Mouse (Mus musculus): ENCODE data around the gene Xrcc4. TPM values are rescaled to one million over a fixed set of nuclear protein-coding genes. Genes with fewer than 3 reads are reported as not detected.
A peak's percentile ranks its signal among the peaks of the same experiment; 100 is the strongest.

Xrcc4 gene
- polyA plus RNA-seq, 1 experiment from 2014 or later: 16.9 TPM

DNA sequence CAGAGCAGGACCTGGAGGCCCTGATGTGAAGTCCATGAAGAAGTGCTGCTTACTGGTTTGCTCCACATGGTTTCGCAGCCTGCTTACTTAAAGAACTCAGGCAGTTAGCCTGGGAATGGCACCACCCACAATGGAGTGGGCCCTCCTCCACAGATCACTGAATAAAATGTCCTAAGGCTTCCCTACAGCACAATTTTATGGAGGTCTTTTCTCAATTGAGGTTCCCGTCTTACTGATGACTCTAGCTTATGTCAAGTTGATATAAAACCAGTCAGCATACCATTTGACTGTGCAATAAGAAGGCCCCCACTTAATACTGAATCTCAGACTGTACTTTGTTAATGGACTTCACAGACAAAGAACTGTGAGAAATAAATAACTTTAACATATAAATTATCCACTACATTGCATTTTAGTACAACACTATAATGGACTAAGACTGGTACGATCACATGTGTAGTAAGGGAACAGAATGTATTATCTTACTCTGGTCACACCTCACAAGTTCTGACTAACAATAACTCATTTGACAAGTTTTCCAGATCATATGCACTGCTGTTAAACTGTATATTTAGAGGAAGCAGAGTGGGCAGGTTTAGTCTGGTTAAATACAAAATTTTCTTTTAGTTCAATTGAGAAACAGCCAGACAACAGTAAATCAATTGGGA lies 170.5 kb downstream of the Xrcc4 start:
- Histone ChIP-seq H3K27me3 (no peaks in the 10 kb centered on the region), H3K4me3 (no peak overlapping the region), H3K9me3 (no peaks in the 10 kb centered on the region), H3K9ac (replicated peaks) (no peak overlapping the region), H3K4me1 (no peaks in the 10 kb centered on the region), H3K4me2 (replicated peaks) (no peak overlapping the region), H3K27ac (replicated peaks) (no peak overlapping the region), H3K36me3 (no peaks in the 10 kb centered on the region)
- ATAC-seq (replicated peaks): no peak
- 93% methylated on average over 3 of the region's 3 CpGs for WGBS

DNA sequence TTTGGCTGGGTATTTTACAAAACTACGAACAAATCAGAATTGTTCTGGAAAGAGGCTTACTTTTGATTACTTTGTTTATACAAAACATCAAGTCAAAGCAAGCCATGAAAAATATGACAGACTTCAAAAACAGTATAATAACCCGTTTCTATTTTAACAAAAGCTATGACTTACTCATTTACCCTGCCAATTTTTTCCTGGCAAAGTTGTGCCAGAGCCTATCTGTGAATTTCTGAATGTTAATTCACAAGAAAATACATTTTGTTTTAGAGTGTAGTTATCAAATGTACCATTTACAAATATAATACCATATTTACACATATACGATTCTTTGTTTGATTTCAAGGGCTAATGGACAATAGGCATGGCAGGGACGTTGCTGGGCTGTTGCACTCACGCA lies 175.1 kb downstream of the Xrcc4 start:
- H3K4me3 ChIP-seq: no peak overlapping the region
- no peak for ATAC-seq (replicated peaks)
- H3K9me3 ChIP-seq: no peaks in the 10 kb centered on the region
- H3K9ac ChIP-seq (replicated peaks): no peak overlapping the region
- 84% methylated on average over 5 of the region's 5 CpGs for WGBS
- no peaks in the 10 kb centered on the region for H3K4me1 ChIP-seq
- H3K27me3 ChIP-seq: no peaks in the 10 kb centered on the region
- H3K4me2 ChIP-seq (replicated peaks): no peak overlapping the region
- no peaks in the 10 kb centered on the region for H3K36me3 ChIP-seq
- H3K27ac ChIP-seq (replicated peaks): no peak overlapping the region

DNA sequence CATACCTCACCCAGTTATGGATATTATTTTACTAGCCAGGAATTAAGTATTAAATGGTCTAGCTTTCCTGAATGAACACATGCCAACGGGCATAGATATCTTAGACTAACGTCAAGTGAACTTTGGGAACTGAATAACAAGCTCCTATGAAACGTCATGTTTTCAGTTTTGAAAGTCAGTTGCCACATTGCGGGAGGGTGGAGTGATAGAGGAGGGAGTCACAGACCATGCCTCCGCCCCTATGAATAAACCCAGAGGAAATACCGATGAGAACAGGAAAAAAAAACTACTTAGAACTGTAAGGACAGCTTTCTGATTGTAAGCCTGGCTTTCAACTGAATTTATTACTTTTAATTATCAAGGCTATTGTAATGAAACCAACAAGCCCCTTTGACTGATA lies 175.5 kb downstream of the Xrcc4 start:
- Histone ChIP-seq H3K4me1 (no peaks in the 10 kb centered on the region), H3K9ac (replicated peaks) (no peak overlapping the region), H3K4me2 (replicated peaks) (no peak overlapping the region), H3K27ac (replicated peaks) (no peak overlapping the region), H3K4me3 (no peak overlapping the region), H3K36me3 (no peaks in the 10 kb centered on the region), H3K27me3 (no peaks in the 10 kb centered on the region), H3K9me3 (no peaks in the 10 kb centered on the region)
- 89% methylated on average over 6 of the region's 6 CpGs for WGBS
- ATAC-seq (replicated peaks): no peak

DNA sequence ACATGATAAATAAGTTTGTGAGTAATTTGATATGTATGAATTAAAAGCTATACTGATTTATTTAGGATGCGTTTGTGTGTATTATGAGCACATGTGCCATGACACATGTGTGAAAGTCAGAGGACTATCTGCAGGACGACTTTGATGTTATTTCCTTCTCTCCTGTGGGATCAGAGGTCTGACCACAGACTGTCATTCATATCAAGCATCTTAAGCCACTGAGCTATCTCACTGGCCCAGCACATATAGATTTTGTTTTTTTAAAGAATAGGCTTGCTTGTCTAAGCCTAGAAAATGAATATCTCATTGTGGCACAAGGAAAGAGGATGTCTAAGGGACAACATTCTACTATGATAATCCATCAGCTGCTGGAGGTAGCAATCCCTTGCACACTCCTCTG lies 183.3 kb downstream of the Xrcc4 start:
- 86% methylated on average over 2 of the region's 2 CpGs for WGBS
- Histone ChIP-seq H3K4me1 (no peaks in the 10 kb centered on the region), H3K27me3 (no peaks in the 10 kb centered on the region), H3K9ac (replicated peaks) (no peak overlapping the region), H3K9me3 (no peaks in the 10 kb centered on the region), H3K4me3 (no peak overlapping the region), H3K27ac (replicated peaks) (no peak overlapping the region), H3K4me2 (replicated peaks) (no peak overlapping the region), H3K36me3 (no peaks in the 10 kb centered on the region)
- no peak for ATAC-seq (replicated peaks)

DNA sequence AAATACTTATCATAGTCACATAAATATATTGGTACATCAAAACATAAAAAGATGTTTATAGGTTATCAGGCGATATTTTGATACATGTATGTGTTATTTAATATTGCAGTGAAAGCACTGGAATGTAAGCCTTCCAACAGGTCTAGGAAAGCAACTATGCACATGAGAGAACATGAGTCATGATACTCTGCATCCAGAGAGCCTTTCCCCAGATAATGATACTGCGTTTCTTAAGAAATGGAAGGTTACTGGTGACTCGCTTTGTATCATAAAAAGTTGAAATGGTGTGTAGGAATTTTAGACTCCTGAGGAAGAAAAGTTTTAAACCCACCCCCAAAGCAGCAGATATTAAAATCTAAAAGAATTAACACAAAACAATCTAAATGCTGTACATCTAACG lies 190.3 kb downstream of the Xrcc4 start:
- ATAC-seq (replicated peaks): no peak
- Histone ChIP-seq H3K4me2 (replicated peaks) (no peak overlapping the region), H3K27me3 (no peaks in the 10 kb centered on the region), H3K9me3 (no peaks in the 10 kb centered on the region), H3K36me3 (no peaks in the 10 kb centered on the region), H3K9ac (replicated peaks) (no peak overlapping the region), H3K4me1 (no peaks in the 10 kb centered on the region), H3K27ac (replicated peaks) (no peak overlapping the region), H3K4me3 (no peak overlapping the region)
- 92% methylated on average over 4 of the region's 4 CpGs for WGBS

DNA sequence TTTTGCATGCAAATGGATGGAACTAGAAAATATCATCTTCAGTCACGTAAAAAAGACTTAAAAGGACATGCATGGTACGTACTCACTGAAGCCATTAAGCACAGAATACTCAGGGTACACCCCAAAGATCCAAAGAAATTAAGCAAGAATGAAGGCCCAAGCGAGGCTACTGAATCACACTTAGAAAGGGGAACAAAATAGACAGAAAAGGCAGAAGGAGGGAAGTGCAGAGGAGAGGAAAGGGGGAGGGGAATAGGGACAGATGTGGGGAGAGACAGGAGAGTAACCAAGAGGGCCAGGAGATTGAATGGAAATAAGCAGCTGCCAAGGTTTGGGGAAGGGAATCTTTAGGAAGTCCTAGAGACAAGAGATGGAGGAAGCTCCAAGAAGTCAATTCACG lies 197.3 kb downstream of the Xrcc4 start:
- peaks cover 4% of the 10 kb centered on the region; the same call in 1 of the 2 replicates for H3K4me1 ChIP-seq
- no peak overlapping the region for H3K4me3 ChIP-seq
- no peak overlapping the region for H3K4me2 ChIP-seq (replicated peaks)
- no peak overlapping the region for H3K27ac ChIP-seq (replicated peaks)
- no peaks in the 10 kb centered on the region for H3K9me3 ChIP-seq
- WGBS: 96% methylated on average over 4 of the region's 4 CpGs
- no peak overlapping the region for H3K9ac ChIP-seq (replicated peaks)
- no peaks in the 10 kb centered on the region for H3K36me3 ChIP-seq
- no peak for ATAC-seq (replicated peaks)
- H3K27me3 ChIP-seq: no peaks in the 10 kb centered on the region

DNA sequence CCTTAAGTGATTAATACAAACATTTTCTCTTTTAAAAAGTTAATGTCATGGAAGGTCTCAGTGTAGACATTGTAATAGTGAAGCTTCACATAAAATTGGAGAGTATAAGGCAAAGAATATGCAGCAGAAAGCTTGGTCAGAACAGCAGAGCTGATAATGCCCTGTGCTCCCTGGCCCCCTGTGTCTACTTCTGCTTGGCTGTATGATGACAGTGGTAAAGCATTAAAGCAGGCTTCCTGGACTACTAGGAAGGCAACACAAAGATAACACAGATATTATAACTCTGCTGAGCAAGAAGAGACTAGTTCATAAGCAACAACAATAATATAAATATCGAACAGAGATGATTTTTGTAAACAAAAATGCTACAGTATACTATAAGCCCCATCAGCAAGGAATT lies 199.2 kb downstream of the Xrcc4 start:
- H3K4me3 ChIP-seq: no peak overlapping the region
- H3K27me3 ChIP-seq: no peaks in the 10 kb centered on the region
- no peak overlapping the region for H3K9ac ChIP-seq (replicated peaks)
- no peak overlapping the region for H3K4me2 ChIP-seq (replicated peaks)
- H3K9me3 ChIP-seq: no peaks in the 10 kb centered on the region
- WGBS: 98% methylated on average over 1 of the region's 1 CpGs
- no peak overlapping the region for H3K27ac ChIP-seq (replicated peaks)
- H3K36me3 ChIP-seq: no peaks in the 10 kb centered on the region
- peaks cover 4% of the 10 kb centered on the region; the same call in 1 of the 2 replicates for H3K4me1 ChIP-seq
- no peak for ATAC-seq (replicated peaks)

DNA sequence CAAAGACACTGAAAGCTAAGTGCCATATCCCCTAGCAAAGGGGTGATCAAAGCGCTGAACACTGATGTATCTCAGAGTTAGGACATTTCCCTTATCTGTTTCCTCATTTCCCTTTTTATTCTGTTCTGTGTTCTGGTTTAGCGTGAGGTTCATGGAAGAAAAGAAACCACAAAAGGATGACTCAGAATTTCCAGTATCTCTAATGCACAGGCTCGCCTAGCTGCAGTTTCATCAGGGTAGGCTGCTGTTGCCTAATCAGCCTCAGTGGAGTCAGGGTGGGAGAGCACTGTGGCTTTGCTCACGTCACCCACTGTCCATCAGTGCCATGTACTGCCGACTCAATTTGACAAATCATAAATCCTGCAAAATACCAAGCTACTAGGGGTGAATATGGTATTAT lies 200.3 kb downstream of the Xrcc4 start:
- ATAC-seq (replicated peaks): no peak
- H3K27ac ChIP-seq (replicated peaks): no peak overlapping the region
- no peaks in the 10 kb centered on the region for H3K36me3 ChIP-seq
- H3K9me3 ChIP-seq: no peaks in the 10 kb centered on the region
- H3K4me1 ChIP-seq: peaks cover 4% of the 10 kb centered on the region; the same call in 1 of the 2 replicates
- H3K4me2 ChIP-seq (replicated peaks): no peak overlapping the region
- H3K27me3 ChIP-seq: no peaks in the 10 kb centered on the region
- H3K4me3 ChIP-seq: no peak overlapping the region
- no peak overlapping the region for H3K9ac ChIP-seq (replicated peaks)
- WGBS: 53% methylated on average over 5 of the region's 5 CpGs

DNA sequence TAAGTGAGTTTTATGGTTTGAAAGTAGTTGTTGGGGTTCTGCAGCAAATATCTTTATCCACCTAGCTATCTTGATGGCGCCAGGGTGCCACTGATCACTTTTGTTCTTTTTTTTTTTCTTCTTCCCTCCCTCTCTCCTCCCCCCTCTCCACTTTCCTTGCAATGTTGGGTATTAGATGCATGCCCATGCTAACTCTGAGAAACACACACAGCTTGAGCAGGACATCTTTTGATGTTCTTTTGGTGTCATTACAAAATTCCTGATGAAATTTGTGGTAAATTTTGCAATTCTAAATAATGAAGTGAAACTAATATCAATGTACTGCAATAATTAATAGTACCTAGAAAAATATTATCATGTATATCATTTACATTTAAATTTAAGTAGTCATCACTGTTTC lies 205.9 kb downstream of the Xrcc4 start:
- no peaks in the 10 kb centered on the region for H3K27me3 ChIP-seq
- no peak for ATAC-seq (replicated peaks)
- H3K4me3 ChIP-seq: no peak overlapping the region
- 86% methylated on average over 1 of the region's 1 CpGs for WGBS
- H3K9me3 ChIP-seq: no peaks in the 10 kb centered on the region
- no peak overlapping the region for H3K9ac ChIP-seq (replicated peaks)
- H3K27ac ChIP-seq (replicated peaks): no peak overlapping the region
- no peak overlapping the region for H3K4me2 ChIP-seq (replicated peaks)
- peaks cover 24% of the 10 kb centered on the region for H3K4me1 ChIP-seq
- H3K36me3 ChIP-seq: no peaks in the 10 kb centered on the region

DNA sequence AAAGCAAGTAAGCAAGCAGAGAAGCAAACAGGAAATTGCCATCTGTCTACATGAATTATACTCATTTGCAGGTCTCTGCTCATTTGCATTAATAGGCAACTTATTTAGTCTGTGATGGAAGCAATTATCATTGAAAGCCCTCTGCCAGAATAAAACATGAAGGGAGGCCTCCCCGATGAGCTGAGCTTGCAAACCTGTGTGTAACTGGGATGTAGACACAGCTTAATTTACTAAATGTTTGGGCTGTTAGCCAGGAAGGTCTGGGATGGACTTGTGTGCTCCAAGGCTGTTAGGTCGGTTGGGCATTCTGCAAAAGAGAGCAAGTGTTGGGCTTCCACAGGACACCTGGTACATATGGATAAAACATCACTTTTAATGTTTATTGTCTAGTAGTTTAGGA lies 208.1 kb downstream of the Xrcc4 start:
- Histone ChIP-seq H3K4me2 (replicated peaks) (no peak overlapping the region), H3K4me3 (no peak overlapping the region), H3K4me1 (peaks cover 31% of the 10 kb centered on the region), H3K9ac (replicated peaks) (no peak overlapping the region), H3K9me3 (no peaks in the 10 kb centered on the region), H3K27me3 (no peaks in the 10 kb centered on the region), H3K27ac (replicated peaks) (peak overlapping the region; percentile 77), H3K36me3 (no peaks in the 10 kb centered on the region)
- WGBS: 9% methylated on average over 2 of the region's 2 CpGs
- ATAC-seq (replicated peaks): peak; percentile 75

DNA sequence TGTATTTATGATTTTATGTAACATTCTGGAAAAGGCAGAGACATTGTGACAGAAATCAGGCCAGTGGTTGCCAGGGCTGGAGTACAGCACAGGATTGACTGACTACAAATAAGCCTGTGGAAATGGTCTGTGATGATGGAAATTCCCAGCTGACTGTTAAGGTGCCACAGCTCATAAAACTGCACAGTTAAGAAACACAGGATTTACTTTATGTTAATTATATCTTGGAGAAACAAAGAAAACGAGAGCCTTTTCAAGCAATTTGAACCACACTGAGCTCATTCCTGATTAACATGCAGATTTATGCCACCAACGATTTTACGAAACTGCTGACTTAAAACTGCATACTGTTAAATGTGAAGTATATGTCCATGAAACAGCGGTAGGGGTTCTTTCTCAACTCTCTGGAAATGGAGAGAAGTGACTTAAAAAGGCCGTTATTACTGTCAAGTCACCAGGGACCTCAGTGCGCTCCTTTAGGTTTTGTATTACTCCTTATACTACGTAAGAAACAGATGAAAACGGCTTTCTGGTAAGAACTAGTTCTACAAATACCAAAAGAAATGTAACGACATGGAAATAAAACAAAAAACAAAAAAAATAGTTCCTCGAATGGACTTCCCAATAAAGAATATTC lies 210.5 kb downstream of the Xrcc4 start:
- no peak overlapping the region for H3K4me3 ChIP-seq
- peak overlapping the region; percentile 80 for H3K27ac ChIP-seq (replicated peaks)
- no peaks in the 10 kb centered on the region for H3K36me3 ChIP-seq
- peak overlapping the region; percentile 5 for H3K4me2 ChIP-seq (replicated peaks)
- 35% methylated on average over 10 of the region's 10 CpGs for WGBS
- H3K9ac ChIP-seq (replicated peaks): peak overlapping the region; percentile 16; the same call in 1 of the 2 replicates
- H3K27me3 ChIP-seq: no peaks in the 10 kb centered on the region
- H3K4me1 ChIP-seq: peaks cover 31% of the 10 kb centered on the region
- ATAC-seq (replicated peaks): peak; percentile 73
- no peaks in the 10 kb centered on the region for H3K9me3 ChIP-seq

DNA sequence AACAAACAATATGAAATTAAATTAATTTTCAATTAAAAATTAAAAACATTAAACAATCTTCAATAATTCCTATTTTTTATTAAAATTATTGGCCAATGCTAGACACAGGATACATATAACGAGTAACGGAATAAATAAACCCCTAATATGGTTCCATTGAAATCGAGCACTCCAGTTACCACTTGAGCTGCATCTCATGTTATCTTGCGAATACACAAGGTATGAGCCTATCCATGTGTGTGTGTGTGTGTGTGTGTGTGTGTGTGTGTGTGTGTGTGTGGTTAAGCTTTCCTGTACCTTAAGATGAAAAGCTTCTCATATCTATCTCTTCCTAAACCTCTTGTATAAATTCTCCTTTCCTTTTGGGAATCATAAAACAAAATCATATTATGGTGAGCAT lies 213.9 kb downstream of the Xrcc4 start:
- no peaks in the 10 kb centered on the region for H3K27me3 ChIP-seq
- ATAC-seq (replicated peaks): no peak
- H3K36me3 ChIP-seq: no peaks in the 10 kb centered on the region
- H3K27ac ChIP-seq (replicated peaks): no peak overlapping the region
- H3K4me1 ChIP-seq: peaks cover 22% of the 10 kb centered on the region
- no peak overlapping the region for H3K9ac ChIP-seq (replicated peaks)
- H3K4me3 ChIP-seq: no peak overlapping the region
- H3K9me3 ChIP-seq: no peaks in the 10 kb centered on the region
- no peak overlapping the region for H3K4me2 ChIP-seq (replicated peaks)
- 90% methylated on average over 4 of the region's 4 CpGs for WGBS

DNA sequence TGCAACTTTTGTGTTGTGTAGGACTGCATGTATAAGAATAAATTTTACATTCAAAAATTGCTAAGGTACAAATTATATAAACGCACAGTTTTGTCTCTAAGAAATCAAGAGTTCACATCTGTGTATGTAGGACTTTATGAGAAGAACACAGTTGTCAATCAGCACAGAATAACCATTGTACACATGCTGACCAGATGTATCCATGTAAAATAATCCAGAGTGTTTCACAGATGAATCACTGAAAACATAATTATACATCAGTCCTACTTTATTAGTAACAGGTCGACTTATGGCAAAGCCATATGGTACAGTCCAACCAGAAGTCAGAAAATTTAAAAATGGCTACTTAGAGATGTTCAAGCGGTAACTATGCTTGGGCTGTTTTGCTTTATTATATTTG lies 216.7 kb downstream of the Xrcc4 start:
- no peaks in the 10 kb centered on the region for H3K4me1 ChIP-seq
- WGBS: 90% methylated on average over 3 of the region's 3 CpGs
- ATAC-seq (replicated peaks): no peak

More for the DNA sequence above, 216.7 kb downstream of the Xrcc4 start:
- H3K9ac ChIP-seq (replicated peaks): no peak overlapping the region
- no peak overlapping the region for H3K27ac ChIP-seq (replicated peaks)
- no peak overlapping the region for H3K4me2 ChIP-seq (replicated peaks)
- no peaks in the 10 kb centered on the region for H3K36me3 ChIP-seq
- no peaks in the 10 kb centered on the region for H3K9me3 ChIP-seq
- no peak overlapping the region for H3K4me3 ChIP-seq
- no peaks in the 10 kb centered on the region for H3K27me3 ChIP-seq

All from forebrain, embryonic 15.5 days (tissue).